Mouse (Mus musculus) small intestine, adult 10 weeks (tissue): ENCODE measurements around the gene Zfp418. TPM values are rescaled to one million over a fixed set of nuclear protein-coding genes. Genes with fewer than 3 reads are reported as not detected.

Experiments
- polyA plus RNA-seq: library from polyadenylated mRNA; stranded (reverse); fragments of 350-450 nt; fragmentation: Illumina TruSeq; extraction: RNeasy Lipid Tissue Mini Kit (QIAGEN cat#74804); gene quantifications from one replicate; pipeline ENCODE4 v1.2.3, GENCODE M21; 2014; ENCODE audit warnings: low replicate concordance

The Zfp418 gene
- polyA plus RNA-seq = 4.8 TPM

GRCm38 (mm10) chr7:7171227-7172147 is at the start of gene Zfp418:
Zfp418 (plus strand) TSS chr7:7171330.

GRCm38 (mm10) chr7:7136379-7136866 is 34.7 kb upstream of the Zfp418 start, which contains the start of gene Zfp773:
Zfp773 (minus strand) TSS chr7:7136755.

GRCm38 (mm10) chr7:7209313-7210151 is 38.4 kb downstream of the Zfp418 start, which contains the start of gene Zfp772:
Zfp772 (minus strand) TSS chr7:7209998.

Other genes starting within 250 kb of the Zfp418 start
- not detected for gene Aurkc, start 176.0 kb upstream of the Zfp418 start, polyA plus RNA-seq
- gene Zfp954, start 49.8 kb upstream of the Zfp418 start, polyA plus RNA-seq = 6.6 TPM
- 3.1 TPM for gene Zfp773, start 34.6 kb upstream of the Zfp418 start, polyA plus RNA-seq
- 5.2 TPM for gene Zfp772, start 38.7 kb downstream of the Zfp418 start, polyA plus RNA-seq
- 4.1 TPM for gene Vmn2r29, start 76.0 kb downstream of the Zfp418 start, polyA plus RNA-seq
- 5.7 TPM for gene Gm45844, start 107.0 kb downstream of the Zfp418 start, polyA plus RNA-seq
- gene Clcn4, start 129.5 kb downstream of the Zfp418 start, polyA plus RNA-seq = 80.4 TPM
- gene Vmn2r30, start 166.3 kb downstream of the Zfp418 start, polyA plus RNA-seq = not detected
- gene Gm45783, start 203.2 kb downstream of the Zfp418 start, polyA plus RNA-seq = not detected
- not detected for gene Vmn2r31, start 228.4 kb downstream of the Zfp418 start, polyA plus RNA-seq